Mouse (Mus musculus) kidney, postnatal 14 days (tissue): ENCODE results near the gene Os9.
"Not testable (repeated sequence)": the region's sequence is repeated elsewhere in the genome, so short reads cannot be mapped to it uniquely, and the experiment has no call there.

Experiments used
- DNase-seq: peaks from one replicate; pipeline ENCODE4 v3.0.0; 2022; ENCODE audit warnings: mixed read lengths

The Os9 gene

DNA sequence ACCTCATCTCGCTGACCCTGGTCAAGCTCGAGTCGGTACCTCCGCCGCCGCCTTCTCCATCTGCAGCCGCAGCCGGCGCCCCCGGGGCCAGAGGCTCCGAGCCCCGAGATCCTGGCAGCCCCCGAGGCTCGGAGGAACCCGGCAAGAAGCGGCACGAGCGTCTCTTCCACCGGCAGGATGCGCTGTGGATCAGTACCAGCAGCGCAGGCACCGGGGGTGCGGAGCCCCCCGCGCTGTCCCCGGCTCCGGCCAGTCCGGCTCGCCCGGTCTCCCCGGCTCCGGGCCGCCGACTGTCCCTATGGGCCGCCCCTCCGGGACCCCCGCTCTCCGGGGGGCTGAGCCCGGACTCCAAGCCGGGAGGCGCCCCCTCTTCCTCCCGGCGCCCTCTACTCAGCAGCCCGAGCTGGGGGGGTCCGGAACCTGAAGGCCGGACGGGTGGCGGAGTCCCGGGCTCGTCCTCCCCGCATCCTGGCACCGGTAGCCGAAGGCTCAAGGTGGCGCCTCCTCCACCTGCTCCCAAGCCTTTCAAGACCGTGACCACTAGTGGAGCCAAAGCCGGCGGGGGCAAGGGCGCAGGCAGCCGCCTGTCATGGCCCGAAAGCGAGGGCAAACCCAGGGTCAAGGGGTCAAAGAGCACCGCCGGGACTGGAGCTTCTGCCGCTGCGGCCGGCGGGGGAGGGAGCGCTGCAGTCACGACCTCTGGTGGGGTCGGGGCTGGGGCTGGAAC lies 41.1 kb downstream of the Os9 start:
- no peak for DNase-seq

DNA sequence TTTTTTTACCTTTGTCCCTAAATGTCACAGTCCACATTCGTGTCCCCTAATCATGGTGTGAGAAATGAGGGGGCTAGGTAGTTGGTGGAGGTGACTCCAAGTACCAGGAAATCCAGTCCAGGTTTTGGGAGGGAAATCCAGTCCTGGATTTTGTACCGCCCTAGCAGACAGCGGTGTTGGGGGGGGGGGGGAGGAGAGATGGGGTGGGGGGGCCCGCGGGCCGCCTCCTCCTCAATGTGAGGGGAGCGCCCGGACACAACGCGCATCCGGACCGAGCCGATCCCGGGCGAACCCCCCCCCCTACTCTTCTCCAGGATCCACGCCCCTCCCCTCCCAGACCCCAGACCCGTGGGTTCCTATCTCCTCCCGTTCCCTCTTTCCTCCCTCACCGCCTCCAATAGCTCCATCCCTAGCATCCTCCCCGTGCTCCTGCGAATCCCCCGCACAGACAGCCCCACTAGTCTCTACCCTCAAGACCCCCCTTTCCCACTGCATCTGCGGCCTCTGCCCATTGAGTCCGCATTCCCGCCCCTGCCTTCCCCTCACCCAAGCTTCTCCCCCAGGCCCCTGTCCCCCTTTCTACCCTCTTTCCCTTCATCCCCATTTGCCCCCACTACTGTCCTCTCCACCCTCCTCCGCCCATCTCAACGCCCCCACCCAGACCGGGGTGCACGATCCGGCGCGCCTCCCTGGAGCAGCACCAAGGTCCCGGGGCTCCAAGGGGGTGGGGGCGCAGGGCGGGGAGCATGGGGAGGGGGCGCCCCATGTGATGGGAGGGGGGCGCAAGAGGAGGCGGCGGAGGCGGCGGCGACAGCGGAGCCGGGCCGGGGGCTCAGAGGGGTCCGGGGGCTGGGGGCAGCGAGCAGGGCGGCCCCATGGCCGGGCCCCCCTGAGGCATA lies 42.0 kb downstream of the Os9 start:
- DNase-seq = peak; percentile 48

DNA sequence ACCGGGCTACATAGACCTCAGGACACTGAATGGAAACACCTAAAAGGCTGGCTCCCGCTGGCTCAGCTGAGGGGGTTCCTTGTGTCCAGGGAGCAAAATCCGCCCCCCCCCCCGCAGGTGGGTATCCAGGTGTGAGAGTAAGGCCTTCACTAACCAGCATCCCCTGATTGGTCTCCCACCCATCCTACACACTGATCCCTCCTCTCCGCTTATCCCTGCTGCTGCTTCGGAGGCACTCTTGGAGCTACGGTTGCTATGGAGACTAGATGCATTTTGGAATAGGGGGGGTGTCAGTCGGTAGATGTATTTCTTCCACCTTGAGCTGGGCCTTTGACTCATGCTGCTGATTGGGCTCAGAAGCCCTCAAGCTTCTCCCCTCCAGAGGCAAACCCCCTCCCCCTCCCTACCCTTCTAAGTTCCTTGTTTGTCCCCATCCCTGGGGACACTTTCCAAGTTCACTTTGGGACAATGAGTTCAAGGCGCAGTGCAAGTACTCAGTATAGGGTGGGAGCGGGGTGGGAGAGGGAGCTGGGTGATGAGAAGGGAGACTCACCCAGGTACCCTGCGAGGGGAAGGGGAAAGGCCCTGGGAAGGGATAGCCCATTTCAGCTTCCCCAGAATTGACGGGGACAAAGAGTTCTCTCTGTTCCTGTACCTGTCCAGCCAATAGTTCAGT lies 42.8 kb downstream of the Os9 start:
- DNase-seq = no peak

DNA sequence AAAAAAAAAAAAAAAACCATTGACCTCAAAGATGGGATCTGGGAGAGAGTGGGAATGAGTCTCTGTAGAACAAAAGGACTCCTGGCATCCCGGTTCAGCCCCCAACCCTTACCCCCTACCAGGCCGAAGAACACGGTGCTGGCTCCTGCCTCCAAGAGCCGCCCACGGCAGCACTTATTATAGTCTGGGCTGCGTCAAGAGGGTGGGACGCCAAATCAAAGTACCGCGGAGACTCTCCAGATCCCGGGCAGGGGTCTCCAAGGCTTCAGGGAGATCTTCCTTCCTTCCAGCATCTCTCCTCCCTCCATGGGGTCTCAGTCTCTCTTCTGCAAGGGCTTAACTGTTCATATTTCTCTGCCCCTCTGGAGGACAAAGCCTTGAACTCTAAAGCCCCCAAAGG lies 43.4 kb downstream of the Os9 start:
- no peak for DNase-seq

DNA sequence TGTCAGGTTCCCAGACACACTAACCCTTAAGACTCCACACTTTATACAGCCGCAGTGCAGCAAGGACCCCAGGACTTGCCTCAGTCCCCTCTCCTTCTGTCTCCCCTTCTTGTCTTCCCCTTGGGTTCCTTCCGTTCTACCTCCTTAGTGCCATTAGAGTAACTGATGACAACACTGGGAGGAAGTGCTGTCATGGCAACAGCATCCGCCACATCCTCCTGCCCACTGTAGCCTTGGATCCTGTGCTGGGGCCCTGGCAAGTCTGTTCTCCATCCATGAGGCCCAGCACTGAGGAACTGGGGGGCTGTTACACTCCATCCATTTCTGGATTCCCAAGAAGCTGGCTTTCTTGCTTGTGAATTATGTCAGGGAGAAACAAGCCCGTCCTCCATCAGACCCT lies 44.8 kb downstream of the Os9 start:
- DNase-seq = no peak

DNA sequence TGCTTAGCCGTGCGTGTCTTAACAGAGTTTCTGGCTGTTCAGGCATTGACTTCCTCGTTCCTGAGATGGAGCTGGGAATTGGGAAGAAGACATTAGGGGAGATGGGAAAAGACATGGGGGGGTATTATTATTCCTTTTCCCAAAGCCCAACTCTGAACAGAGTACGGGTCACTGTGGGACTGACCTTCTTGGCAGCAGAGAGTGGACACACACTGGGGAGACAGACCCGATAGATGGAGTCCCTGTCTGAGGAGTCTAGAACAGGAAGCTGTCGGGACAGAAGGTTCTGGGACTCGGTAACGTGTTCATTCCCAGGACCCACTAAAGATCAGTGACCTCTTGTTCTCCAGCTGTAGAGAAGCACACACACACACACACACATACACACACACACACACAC lies 45.3 kb downstream of the Os9 start:
- no peak for DNase-seq

DNA sequence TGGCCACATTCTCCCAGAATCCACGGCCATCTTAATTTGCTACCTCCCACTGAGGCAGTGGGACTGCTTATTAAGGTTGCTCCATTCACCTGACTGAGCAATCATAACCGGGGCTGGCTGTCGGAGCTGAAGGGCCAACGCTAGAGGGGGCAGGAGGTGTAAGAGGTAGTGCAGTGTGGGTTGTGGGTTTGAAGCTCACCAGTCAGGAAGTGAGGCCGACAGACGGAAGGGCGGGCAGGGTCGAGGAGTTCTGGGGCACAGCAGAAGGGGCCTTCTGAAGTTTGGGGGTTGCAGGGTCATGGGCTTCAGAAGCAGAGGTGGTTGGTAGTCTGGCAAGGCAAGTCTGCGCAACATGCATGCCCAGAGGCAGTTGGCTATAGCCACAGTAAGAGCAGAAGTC lies 45.9 kb downstream of the Os9 start, which contains the start of gene Agap2:
Agap2 (plus strand) TSS at position 205 of the 400 bp plus-strand sequence.
- DNase-seq = no peak

DNA sequence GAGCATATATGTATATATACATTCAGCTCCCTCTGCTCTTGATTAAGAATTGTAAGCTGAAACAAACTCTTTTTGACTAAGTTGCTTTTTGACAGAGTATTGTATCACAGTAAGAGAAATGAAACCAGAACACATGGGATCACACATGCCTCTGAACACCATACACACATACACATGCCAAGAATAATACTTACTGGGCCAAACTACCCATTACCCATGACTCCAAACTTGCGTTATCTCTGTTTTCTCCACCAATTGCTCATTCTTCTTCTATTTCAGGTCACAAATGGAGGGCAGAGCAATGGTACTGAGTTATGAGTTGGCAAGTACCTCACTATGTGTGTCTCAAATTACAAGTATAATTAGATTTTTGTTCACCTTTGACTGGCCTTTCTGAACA lies 47.0 kb downstream of the Os9 start:
- DNase-seq = no peak

DNA sequence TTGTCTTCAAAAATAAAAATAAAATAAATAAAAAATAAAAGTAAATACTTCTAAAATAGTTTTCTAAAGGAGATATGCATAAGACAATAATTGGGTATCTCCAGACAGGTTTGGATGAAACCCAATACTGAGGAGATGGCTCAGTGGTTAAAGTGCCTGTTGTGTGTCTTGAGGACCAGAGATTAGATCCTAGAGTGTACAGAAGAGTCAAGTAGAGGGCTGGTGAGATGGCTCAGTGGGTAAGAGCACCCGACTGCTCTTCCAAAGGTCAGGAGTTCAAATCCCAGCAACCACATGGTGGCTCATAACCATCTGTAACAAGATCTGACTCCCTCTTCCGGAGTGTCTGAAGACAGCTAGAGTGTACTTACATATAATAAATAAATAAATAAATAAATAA lies 48.0 kb downstream of the Os9 start:
- DNase-seq = not testable (repeated sequence)

DNA sequence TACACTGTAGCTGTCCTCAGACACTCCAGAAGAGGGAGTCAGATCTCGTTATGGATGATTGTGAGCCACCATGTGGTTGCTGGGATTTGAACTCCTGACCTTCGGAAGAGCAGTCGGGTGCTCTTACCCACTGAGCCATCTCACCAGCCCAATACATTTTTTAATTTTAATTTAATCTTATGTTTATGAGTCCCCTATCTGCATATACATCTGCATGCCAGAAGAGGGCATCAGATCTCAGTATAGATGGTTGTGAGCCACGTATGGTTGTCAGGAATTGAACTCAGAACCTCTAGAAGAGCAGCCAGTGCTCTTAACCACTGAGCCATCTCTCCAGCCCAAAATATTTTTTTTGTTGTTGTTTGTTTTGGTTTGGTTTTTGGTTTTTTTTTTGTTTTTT lies 48.7 kb downstream of the Os9 start:
- DNase-seq = not testable (repeated sequence)

DNA sequence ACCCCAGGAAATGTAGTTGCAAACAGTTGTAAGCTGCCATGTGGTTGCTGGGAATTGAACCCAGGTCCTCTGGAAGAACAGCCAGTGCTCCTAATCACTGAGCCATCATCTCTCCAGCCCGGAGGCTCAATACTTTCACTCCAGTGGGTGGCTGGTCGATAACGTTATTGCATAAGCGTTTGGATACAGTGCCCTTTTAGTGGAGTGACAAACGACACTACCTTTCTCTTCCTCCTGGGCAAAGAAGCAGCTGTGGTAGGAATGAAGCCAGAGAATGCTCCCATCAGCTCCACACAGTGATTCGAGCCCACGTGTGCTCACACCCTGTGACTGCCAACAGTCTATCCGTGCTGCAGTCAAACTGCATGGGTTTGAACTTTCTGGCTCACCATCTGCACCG lies 49.7 kb downstream of the Os9 start:
- no peak for DNase-seq

DNA sequence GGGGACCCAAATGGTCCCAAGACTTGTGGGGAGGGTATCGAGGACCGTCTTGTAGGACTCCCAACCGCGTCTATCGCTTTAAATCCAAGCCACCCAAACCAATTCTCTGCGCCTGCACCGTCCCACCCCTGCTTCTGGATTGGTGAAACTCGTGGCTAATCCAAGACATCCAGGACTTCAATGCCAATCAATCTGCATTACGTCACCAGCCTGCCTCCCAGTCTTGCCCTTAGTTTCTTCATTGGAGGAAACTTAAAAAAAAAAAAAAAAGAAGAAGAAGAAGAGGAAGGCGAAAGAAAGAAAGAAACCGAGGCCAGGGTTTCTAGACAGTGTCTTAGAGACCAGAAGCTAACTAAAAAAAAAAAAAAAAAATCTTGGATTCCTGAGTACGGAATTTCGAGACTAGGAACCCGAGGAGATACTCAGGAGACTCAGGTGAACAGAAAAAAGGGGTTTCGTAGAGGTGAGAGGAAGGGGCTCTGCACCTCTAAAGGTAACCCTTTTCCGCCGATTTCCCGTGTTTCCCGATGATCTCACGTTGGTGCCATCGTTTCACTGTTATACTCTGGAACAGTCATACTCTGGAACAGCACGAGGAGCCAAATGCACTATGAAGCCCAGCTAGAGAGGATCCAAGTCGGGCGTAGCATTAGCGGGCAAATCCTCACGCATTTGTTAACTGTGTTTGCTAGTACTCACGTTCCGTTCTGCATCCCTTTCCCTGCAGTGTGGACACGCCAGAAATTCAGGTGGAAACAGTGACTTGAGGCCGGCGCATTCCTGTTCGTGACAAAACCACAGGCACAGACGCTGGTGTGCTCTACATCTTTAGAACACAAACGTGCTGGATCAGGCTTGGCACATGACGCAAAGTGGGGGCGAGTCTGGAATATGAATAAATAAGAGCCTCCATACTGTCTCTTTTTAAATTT lies 50.5 kb downstream of the Os9 start, which contains the start of gene Tspan31:
Tspan31 (minus strand) TSS at position 75 of the 932 bp plus-strand sequence.
- peak; percentile 96 for DNase-seq

DNA sequence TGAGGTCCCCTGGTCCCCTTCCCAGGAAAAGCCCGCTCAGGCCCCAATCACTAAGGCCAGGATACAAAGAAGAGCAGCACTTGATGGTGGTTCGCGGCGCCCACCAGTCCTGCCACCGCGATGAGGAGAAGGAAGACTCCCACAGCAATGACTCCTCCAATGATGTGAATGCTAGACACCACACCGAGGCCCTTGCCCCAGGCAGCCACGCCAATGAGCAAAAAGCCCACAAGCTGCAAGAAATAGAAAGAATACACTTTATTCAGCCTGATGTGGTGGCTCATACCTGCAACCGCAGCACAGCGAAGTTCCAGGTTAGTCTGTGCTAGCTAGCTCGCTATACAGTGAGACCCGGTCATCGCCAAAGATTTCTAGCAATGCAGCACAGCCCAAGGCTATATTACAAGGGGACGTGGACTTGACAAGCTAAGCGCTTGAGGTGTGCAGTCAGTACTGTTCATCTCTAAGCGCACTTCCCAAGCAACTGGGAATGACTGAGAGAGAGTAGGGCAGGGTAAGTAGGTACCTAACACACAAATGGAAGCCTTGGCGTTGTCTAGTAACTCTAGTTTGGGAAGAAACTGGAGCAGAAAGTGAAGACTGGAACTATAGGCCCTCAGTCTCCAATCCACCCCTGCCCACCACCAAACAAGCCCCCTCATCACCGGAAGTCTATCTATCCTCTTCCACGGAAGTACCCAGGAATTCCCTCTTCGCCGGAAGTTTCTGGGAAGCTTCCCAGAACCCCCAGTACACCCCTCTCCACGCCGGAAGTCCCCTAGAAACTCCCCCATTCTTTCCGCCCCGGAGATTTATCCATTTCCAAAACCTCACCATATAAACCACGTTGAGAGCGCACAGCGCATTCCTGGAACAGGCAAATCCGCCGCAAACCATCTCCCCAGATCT lies 51.4 kb downstream of the Os9 start:
- DNase-seq = no peak

DNA sequence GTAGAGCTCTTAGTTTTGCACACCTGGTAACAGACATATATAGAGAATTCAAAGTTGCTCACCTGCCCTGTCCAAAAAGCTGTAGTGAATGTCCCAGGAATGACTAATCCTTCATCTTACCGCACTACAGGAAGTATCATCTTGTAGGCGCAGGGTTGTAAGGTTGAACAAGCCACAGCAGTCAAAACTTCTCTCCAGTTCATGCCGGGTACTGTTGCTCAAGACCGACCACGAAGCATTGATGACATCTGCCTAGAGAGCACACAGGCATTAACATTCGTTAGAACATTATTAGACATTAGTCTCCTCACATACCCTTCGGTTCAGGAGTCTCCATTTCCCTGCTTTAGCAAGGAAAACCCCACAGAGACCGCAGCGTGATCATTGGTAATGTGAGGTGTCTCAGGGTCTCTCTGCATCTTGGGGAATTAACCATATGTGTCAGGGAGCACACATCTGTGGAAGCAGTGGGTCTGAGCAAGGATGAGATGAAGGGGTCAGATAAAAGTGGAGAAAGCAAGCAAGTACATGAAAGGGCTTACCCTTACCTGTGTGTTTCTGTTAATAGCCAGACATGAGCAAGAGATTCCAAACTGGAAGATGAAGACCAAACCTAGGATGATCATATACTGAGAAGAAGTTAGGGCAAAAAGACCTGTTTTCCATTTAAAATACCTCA lies 52.4 kb downstream of the Os9 start:
- DNase-seq = no peak

DNA sequence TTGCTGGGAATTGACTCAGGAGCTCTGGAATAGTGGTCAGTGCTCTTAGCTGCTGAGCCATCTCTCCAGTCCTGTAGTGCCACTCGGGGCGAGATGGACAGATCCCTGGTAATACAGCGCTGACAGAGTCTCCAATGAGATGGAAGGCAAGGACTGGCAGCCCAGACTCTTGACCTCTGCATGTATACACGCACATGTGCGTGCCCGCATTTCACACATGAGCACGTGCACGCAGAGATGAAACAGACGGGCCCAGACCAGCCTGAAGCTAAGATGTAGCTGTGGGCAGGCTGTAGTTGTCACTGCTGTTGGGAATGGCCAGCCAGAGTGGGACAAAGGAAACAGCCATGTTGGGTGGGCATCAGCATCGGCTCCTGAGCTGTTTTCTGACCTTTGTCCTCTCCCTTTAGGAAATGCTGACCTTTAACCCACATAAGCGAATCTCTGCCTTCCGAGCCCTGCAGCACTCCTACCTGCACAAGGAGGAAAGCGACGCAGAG lies 54.4 kb downstream of the Os9 start:
- no peak for DNase-seq

DNA sequence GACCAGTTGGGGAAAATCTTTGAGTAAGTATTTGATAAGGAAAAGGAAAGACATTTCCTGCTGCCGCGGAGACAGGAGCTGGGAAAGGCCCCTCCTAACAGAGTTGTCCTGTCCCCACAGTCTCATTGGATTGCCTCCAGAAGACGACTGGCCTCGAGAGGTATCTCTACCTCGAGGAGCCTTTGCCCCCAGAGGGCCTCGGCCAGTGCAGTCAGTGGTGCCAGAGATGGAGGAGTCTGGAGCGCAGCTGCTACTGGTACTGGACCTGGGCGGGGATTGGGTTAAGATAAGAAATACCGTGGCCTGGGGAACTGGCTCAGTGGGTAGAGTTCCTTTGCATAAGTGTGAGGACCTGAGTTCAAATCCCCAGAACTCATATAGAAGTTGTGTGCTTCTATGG lies 55.0 kb downstream of the Os9 start:
- DNase-seq = no peak

DNA sequence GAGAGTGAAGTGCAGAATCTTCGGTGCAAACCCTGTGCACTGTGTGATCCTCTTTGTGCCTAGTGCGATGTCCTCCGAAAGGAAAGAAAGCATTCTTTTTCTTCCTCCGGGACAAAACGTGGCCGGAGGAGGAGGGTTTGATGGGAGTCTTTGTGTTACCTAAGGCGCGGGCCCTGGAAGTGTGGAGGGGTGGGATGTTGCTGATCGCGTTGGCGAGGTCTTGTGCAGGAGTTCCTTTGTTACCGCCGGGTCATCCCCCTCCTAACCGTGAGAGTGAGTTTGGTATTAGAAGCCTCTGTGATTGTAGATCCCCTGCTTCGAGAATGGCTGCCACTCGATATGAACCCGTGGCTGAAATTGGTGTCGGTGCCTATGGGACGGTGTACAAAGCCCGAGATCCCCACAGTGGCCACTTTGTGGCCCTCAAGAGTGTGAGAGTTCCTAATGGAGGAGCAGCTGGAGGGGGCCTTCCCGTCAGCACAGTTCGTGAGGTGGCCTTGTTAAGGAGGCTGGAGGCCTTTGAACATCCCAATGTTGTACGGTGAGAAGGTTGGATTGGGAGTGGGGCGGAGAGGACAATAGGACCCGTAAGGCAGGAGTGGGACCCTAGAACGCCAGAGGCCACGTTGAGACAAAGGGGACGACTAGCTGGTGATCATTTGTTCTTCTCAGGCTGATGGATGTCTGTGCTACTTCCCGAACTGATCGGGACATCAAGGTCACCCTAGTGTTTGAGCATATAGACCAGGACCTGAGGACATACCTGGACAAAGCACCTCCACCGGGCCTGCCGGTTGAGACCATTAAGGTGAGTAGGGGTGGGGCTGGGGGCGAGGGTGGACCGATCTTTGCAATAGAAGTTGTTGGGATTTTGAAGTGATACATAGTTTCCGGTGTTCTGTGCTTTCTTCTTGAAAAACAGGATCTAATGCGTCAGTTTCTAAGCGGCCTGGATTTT lies 56.7 kb downstream of the Os9 start:
- DNase-seq = peak; percentile 33

DNA sequence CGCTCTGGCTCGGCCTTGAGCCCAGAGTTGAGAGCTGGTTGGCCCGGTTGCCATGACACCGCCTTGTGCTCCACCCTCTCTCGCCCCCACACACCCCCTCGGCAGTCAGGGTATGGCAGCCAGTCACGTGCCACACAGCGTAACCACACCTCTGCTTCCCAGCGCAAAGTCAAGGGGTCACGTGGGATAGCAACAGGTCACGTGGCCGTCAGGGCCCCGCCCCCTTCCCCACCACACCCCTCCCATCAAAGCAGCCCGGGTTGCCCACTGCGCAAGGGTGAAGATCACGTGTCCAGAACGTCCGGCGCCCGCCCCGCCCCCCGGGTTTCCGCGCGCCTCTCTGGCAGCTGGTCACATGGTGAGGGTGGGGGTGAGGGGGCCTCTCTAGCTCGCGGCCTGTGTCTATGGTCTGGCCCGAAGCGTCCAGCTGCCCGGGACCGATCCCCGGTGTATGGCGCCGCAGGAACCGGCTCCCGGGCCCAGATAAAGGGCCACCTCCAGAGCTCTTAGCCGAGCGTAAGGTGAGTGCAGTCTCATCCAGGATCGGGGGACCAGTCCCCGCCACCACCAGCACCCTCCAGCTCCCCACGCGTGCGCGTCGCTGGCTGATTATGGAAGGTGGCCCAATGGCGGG lies 57.6 kb downstream of the Os9 start, which contains the start of gene Cdk4:
Cdk4 (plus strand) TSS at position 296 of the 634 bp plus-strand sequence.
- DNase-seq = peak; percentile 99

DNA sequence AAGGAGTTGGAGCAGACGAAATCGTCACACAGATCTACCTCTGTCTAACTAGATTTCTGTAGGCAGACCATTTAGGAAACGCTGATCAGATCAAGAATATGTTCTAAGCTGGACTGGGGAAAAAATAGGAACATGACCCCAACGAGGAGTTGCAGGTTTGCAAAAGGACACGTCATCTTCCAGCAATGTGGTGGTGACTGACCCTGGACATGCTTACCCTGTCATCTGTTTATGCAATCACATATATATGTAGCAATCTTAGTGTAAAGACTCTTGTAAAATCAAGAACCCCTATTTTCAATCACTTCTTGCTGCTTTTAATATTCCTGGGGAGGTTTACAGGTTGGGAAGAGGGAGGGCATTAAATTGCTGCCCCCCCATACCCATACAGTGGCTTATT lies 58.4 kb downstream of the Os9 start:
- DNase-seq = no peak
